Mouse (Mus musculus): ENCODE data around the gene Bcl7c.

DNA sequence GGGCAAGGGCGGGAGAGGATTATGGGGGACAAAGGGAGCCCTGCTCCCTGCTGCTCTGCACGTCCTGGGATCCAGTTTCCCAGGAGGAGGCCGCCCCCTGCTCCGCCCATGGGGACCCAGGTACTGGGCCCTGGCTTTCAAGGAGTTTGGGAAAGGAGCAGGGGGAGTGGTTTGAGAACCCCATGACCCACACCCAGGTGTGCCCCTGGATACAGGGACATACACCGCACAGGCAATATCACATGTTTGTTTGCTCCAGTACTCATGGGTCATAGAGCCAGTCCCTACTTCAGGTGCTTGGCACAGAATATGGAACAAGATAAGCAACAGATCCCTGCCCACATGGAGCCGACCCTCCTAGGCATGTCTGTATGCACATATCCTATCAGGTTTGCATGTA is 17.2 kb upstream of the Bcl7c start:
- TF ChIP-seq POLR2AphosphoS2 (IDR thresholded peaks at IDR 0.05; ENCODE audit: insufficient read length, low read depth), result no peak
- no peak for TF ChIP-seq POLR2A (IDR thresholded peaks at IDR 0.05; ENCODE audit: insufficient read length, low read depth)
- TF ChIP-seq REST (IDR thresholded peaks at IDR 0.05; ENCODE audit: insufficient read depth, insufficient read length), result no peak
- no peak for TF ChIP-seq TCF3 (IDR thresholded peaks at IDR 0.05; ENCODE audit: insufficient read length, low read depth)

All from myocyte (in vitro differentiated cells).